Mouse (Mus musculus) lung, embryonic 15.5 days (tissue): ENCODE data around the gene Negr1. TPM values are rescaled to one million over a fixed set of nuclear protein-coding genes. Genes with fewer than 3 reads are reported as not detected.

ENCODE experiments used
- ATAC-seq: fragments of 200-750 bp; cut with Nextera tagmentation; 2 replicates; pipeline ENCODE4 v1.8.0; 2017; ENCODE audit warnings: moderate number of reproducible peaks, borderline replicate concordance; ENCODE audit not compliant: low FRiP score, low TSS enrichment; ENCODE audit errors: extremely low read depth
- H3K27ac ChIP-seq: fragments of 300-500 bp; sonication (generic); 2 replicates; pipeline ENCODE4 v1.5.1; 2015; ENCODE audit warnings: moderate library complexity, mild to moderate bottlenecking, inconsistent platforms
- H3K27me3 ChIP-seq: fragments of 300-500 bp; sonication (generic); 2 replicates; pipeline ENCODE4 v1.6.1; 2015; ENCODE audit warnings: inconsistent platforms
- H3K36me3 ChIP-seq: fragments of 300-500 bp; sonication (generic); 2 replicates; pipeline ENCODE4 v1.6.1; 2015; ENCODE audit warnings: inconsistent platforms
- H3K4me1 ChIP-seq: fragments of 300-500 bp; sonication (generic); 2 replicates; pipeline ENCODE4 v1.6.1; 2015; ENCODE audit warnings: inconsistent platforms
- H3K4me2 ChIP-seq: fragments of 300-500 bp; sonication (generic); 2 replicates; pipeline ENCODE4 v1.6.1; 2015; ENCODE audit warnings: inconsistent platforms, mild to moderate bottlenecking, moderate library complexity
- H3K4me3 ChIP-seq: fragments of 300-500 bp; sonication (generic); 2 replicates; pipeline ENCODE4 v1.5.1; 2015; ENCODE audit warnings: mild to moderate bottlenecking, inconsistent platforms
- H3K9ac ChIP-seq: fragments of 300-500 bp; sonication (generic); 2 replicates; pipeline ENCODE4 v1.6.1; 2015; ENCODE audit warnings: inconsistent platforms
- H3K9me3 ChIP-seq: fragments of 300-500 bp; sonication (generic); 2 replicates; pipeline ENCODE4 v1.6.1; 2016; ENCODE audit warnings: inconsistent platforms
- WGBS: fragments of 180-500 bp; shearing (Covaris S2); methylation state at CpG from one replicate; pipeline ENCODE4 v1.1.7; 2015; 5-methylcytosine and 5-hydroxymethylcytosine counted together
- polyA plus RNA-seq: library from polyadenylated mRNA; unstranded; fragments of >200 nt; fragmentation: Nextera tagmentation; extraction: Ambion mirVana; gene quantifications from 2 replicates; pipeline ENCODE4 v1.2.1, GENCODE M21; 2015

Gene Negr1
- polyA plus RNA-seq, 1 experiment from 2014 or later = 7.5 TPM

- WGBS = 77% methylated on average over 6 of the region's 6 CpGs
- no peaks in the 10 kb centered on the region for H3K9me3 ChIP-seq
- no peaks in the 10 kb centered on the region for H3K4me1 ChIP-seq
- no peaks in the 10 kb centered on the region for H3K36me3 ChIP-seq
- ATAC-seq = no peak
- no peak overlapping the region for H3K27ac ChIP-seq
- H3K4me3 ChIP-seq = no peak overlapping the region
- no peak overlapping the region for H3K4me2 ChIP-seq
- H3K9ac ChIP-seq = no peak overlapping the region
- no peaks in the 10 kb centered on the region for H3K27me3 ChIP-seq
Observed at GRCm38 (mm10) chr3:157098417-157098816, 536.8 kb downstream of the Negr1 start.

- Histone ChIP-seq H3K4me3 (no peak overlapping the region), H3K4me1 (peaks cover 16% of the 10 kb centered on the region; the same call in 1 of the 2 replicates), H3K9ac (no peak overlapping the region), H3K27me3 (no peaks in the 10 kb centered on the region), H3K27ac (peak overlapping the region; percentile 75), H3K9me3 (no peaks in the 10 kb centered on the region), H3K36me3 (no peaks in the 10 kb centered on the region), H3K4me2 (no peak overlapping the region)
- peak; percentile 21; the same call in 1 of the 2 replicates for ATAC-seq
- 43% methylated on average over 3 of the region's 3 CpGs for WGBS
Observed at GRCm38 (mm10) chr3:157104866-157105579, 543.4 kb downstream of the Negr1 start.

- Histone ChIP-seq H3K9ac (no peak overlapping the region), H3K27me3 (no peaks in the 10 kb centered on the region), H3K4me3 (no peak overlapping the region), H3K4me1 (peaks cover 16% of the 10 kb centered on the region; the same call in 1 of the 2 replicates), H3K4me2 (no peak overlapping the region), H3K36me3 (no peaks in the 10 kb centered on the region), H3K9me3 (no peaks in the 10 kb centered on the region), H3K27ac (no peak overlapping the region)
- peak; percentile 65; the same call in 1 of the 2 replicates for ATAC-seq
- WGBS = 29% methylated on average over 6 of the region's 6 CpGs
Observed at GRCm38 (mm10) chr3:157105580-157106264, 544.1 kb downstream of the Negr1 start.

- Histone ChIP-seq H3K9me3 (no peaks in the 10 kb centered on the region), H3K27ac (no peak overlapping the region), H3K4me3 (no peak overlapping the region), H3K27me3 (no peaks in the 10 kb centered on the region), H3K36me3 (no peaks in the 10 kb centered on the region), H3K9ac (no peak overlapping the region), H3K4me2 (no peak overlapping the region), H3K4me1 (peaks cover 16% of the 10 kb centered on the region; the same call in 1 of the 2 replicates)
- WGBS = 95% methylated on average over 2 of the region's 2 CpGs
- no peak for ATAC-seq
Observed at GRCm38 (mm10) chr3:157108156-157108555, 546.6 kb downstream of the Negr1 start.

GRCm38 (mm10) chr3:157109308-157109707 is 547.7 kb downstream of the Negr1 start:
- no peaks in the 10 kb centered on the region for H3K36me3 ChIP-seq
- no peak overlapping the region for H3K27ac ChIP-seq
- no peak overlapping the region for H3K4me2 ChIP-seq
- no peak overlapping the region for H3K9ac ChIP-seq
- H3K9me3 ChIP-seq = no peaks in the 10 kb centered on the region
- no peak for ATAC-seq
- H3K4me1 ChIP-seq = peaks cover 16% of the 10 kb centered on the region; the same call in 1 of the 2 replicates
- H3K4me3 ChIP-seq = no peak overlapping the region
- no peaks in the 10 kb centered on the region for H3K27me3 ChIP-seq

GRCm38 (mm10) chr3:157115105-157115760 is 553.6 kb downstream of the Negr1 start:
- 39% methylated on average over 5 of the region's 5 CpGs for WGBS
- no peak for ATAC-seq

GRCm38 (mm10) chr3:157116024-157116423 is 554.4 kb downstream of the Negr1 start:
- H3K4me2 ChIP-seq = no peak overlapping the region
- no peak for ATAC-seq
- 97% methylated on average over 1 of the region's 1 CpGs for WGBS
- H3K27ac ChIP-seq = no peak overlapping the region
- H3K9me3 ChIP-seq = no peaks in the 10 kb centered on the region
- H3K4me1 ChIP-seq = no peaks in the 10 kb centered on the region
- H3K4me3 ChIP-seq = no peak overlapping the region
- no peaks in the 10 kb centered on the region for H3K36me3 ChIP-seq
- no peak overlapping the region for H3K9ac ChIP-seq
- H3K27me3 ChIP-seq = no peaks in the 10 kb centered on the region

More at GRCm38 (mm10) chr3:157115105-157115760, 553.6 kb downstream of the Negr1 start:
- Histone ChIP-seq H3K4me2 (no peak overlapping the region), H3K4me3 (no peak overlapping the region), H3K9ac (no peak overlapping the region), H3K36me3 (no peaks in the 10 kb centered on the region), H3K27ac (no peak overlapping the region), H3K27me3 (no peaks in the 10 kb centered on the region), H3K9me3 (no peaks in the 10 kb centered on the region), H3K4me1 (no peaks in the 10 kb centered on the region)

- H3K27me3 ChIP-seq = no peaks in the 10 kb centered on the region
Observed at GRCm38 (mm10) chr3:157119916-157120315, 558.3 kb downstream of the Negr1 start.

GRCm38 (mm10) chr3:157146124-157146855 is 584.7 kb downstream of the Negr1 start:
- no peaks in the 10 kb centered on the region for H3K4me1 ChIP-seq
- H3K4me3 ChIP-seq = no peak overlapping the region
- no peaks in the 10 kb centered on the region for H3K9me3 ChIP-seq
- no peaks in the 10 kb centered on the region for H3K36me3 ChIP-seq
- no peaks in the 10 kb centered on the region for H3K27me3 ChIP-seq
- no peak overlapping the region for H3K9ac ChIP-seq
- 66% methylated on average over 14 of the region's 14 CpGs for WGBS
- no peak for ATAC-seq
- no peak overlapping the region for H3K4me2 ChIP-seq
- 0 out of 2 replicates have a peak overlapping the region, but pooled peaks have one; percentile 9 for H3K27ac ChIP-seq

More at GRCm38 (mm10) chr3:157119916-157120315, 558.3 kb downstream of the Negr1 start:
- Histone ChIP-seq H3K9me3 (no peaks in the 10 kb centered on the region), H3K4me3 (no peak overlapping the region), H3K4me2 (no peak overlapping the region), H3K27ac (no peak overlapping the region), H3K9ac (no peak overlapping the region), H3K4me1 (no peaks in the 10 kb centered on the region), H3K36me3 (no peaks in the 10 kb centered on the region)
- 44% methylated on average over 2 of the region's 2 CpGs for WGBS
- no peak for ATAC-seq

GRCm38 (mm10) chr3:157154902-157155301 is 593.3 kb downstream of the Negr1 start:
- WGBS = 66% methylated on average over 3 of the region's 3 CpGs
- ATAC-seq = no peak

GRCm38 (mm10) chr3:157155513-157155912 is 593.9 kb downstream of the Negr1 start:
- no peaks in the 10 kb centered on the region for H3K27me3 ChIP-seq
- H3K4me3 ChIP-seq = no peak overlapping the region
- H3K4me2 ChIP-seq = no peak overlapping the region
- H3K27ac ChIP-seq = no peak overlapping the region
- H3K4me1 ChIP-seq = no peaks in the 10 kb centered on the region
- H3K9me3 ChIP-seq = no peaks in the 10 kb centered on the region
- H3K36me3 ChIP-seq = no peaks in the 10 kb centered on the region
- no peak overlapping the region for H3K9ac ChIP-seq
- no peak for ATAC-seq

More at GRCm38 (mm10) chr3:157154902-157155301, 593.3 kb downstream of the Negr1 start:
- Histone ChIP-seq H3K27me3 (no peaks in the 10 kb centered on the region), H3K9ac (no peak overlapping the region), H3K4me2 (no peak overlapping the region), H3K4me3 (no peak overlapping the region), H3K4me1 (no peaks in the 10 kb centered on the region), H3K27ac (no peak overlapping the region), H3K36me3 (no peaks in the 10 kb centered on the region), H3K9me3 (no peaks in the 10 kb centered on the region)
